Mouse (Mus musculus) mesoderm, embryonic 11.5 days (tissue): ENCODE measurements around the gene Helz2.
A peak's percentile ranks its signal among the peaks of the same experiment; 100 is the strongest.

Experiments used
- DNase-seq: peaks from one replicate; pipeline ENCODE4 v3.0.0-alpha.2; 2012; ENCODE audit warnings: low read depth, low spot score

Gene Helz2

GRCm38 (mm10) chr2:181238091-181238610, 3.7 kb downstream of the Helz2 start:
- no peak for DNase-seq

GRCm38 (mm10) chr2:181237251-181238014, 4.4 kb downstream of the Helz2 start:
- no peak for DNase-seq

GRCm38 (mm10) chr2:181235681-181236566, 5.9 kb downstream of the Helz2 start:
- DNase-seq: no peak

GRCm38 (mm10) chr2:181234680-181235079, 7.1 kb downstream of the Helz2 start:
- DNase-seq: no peak

- no peak for DNase-seq
Measured at GRCm38 (mm10) chr2:181233443-181233842, 8.4 kb downstream of the Helz2 start.

GRCm38 (mm10) chr2:181231171-181231570, 10.7 kb downstream of the Helz2 start:
- DNase-seq: no peak

- DNase-seq: no peak
Measured at GRCm38 (mm10) chr2:181228335-181228734, 13.5 kb downstream of the Helz2 start.

GRCm38 (mm10) chr2:181227122-181227521, 14.7 kb downstream of the Helz2 start:
- no peak for DNase-seq

GRCm38 (mm10) chr2:181224994-181225393, 16.8 kb downstream of the Helz2 start:
- DNase-seq: no peak

- no peak for DNase-seq
Measured at GRCm38 (mm10) chr2:181220361-181220760, 21.5 kb downstream of the Helz2 start.

GRCm38 (mm10) chr2:181219538-181220216, 22.1 kb downstream of the Helz2 start, which contains the start of gene Fndc11:
TSS of gene Fndc11 (plus strand) at chr2:181220013.
- DNase-seq: peak; percentile 85

GRCm38 (mm10) chr2:181218881-181219485, 22.8 kb downstream of the Helz2 start:
- DNase-seq: no peak

- no peak for DNase-seq
Measured at GRCm38 (mm10) chr2:181216037-181216436, 25.8 kb downstream of the Helz2 start.

- DNase-seq: peak; percentile 31
Measured at GRCm38 (mm10) chr2:181213021-181213445, 28.8 kb downstream of the Helz2 start, which contains the start of gene Srms. TSS of gene Srms (minus strand) at chr2:181213185.

GRCm38 (mm10) chr2:181212389-181213020, 29.3 kb downstream of the Helz2 start:
- DNase-seq: no peak

GRCm38 (mm10) chr2:181206118-181206517, 35.7 kb downstream of the Helz2 start:
- DNase-seq: no peak

GRCm38 (mm10) chr2:181205678-181206077, 36.1 kb downstream of the Helz2 start:
- no peak for DNase-seq

GRCm38 (mm10) chr2:181202886-181203285, 38.9 kb downstream of the Helz2 start:
- DNase-seq: no peak

GRCm38 (mm10) chr2:181202422-181202821, 39.4 kb downstream of the Helz2 start, which contains the start of gene Ptk6:
TSS of gene Ptk6 (minus strand) at chr2:181202789.
- DNase-seq: no peak

GRCm38 (mm10) chr2:181201606-181202005, 40.2 kb downstream of the Helz2 start:
- DNase-seq: no peak
